Mouse (Mus musculus) limb, embryonic 13.5 days (tissue): ENCODE results near the gene Fxyd3. TPM values are rescaled to one million over a fixed set of nuclear protein-coding genes. Genes with fewer than 3 reads are reported as not detected.

Source experiments
- ATAC-seq: fragments of 200-750 bp; cut with Nextera tagmentation; 2 replicates; pipeline ENCODE4 v1.8.0; 2017; ENCODE audit warnings: low read depth, moderate number of reproducible peaks, moderate TSS enrichment; ENCODE audit not compliant: low FRiP score
- H3K27ac ChIP-seq: fragments of 300-500 bp; sonication (generic); 2 replicates; pipeline ENCODE4 v1.5.1; 2015; ENCODE audit warnings: inconsistent platforms, mild to moderate bottlenecking, moderate library complexity
- H3K27me3 ChIP-seq: fragments of 300-500 bp; sonication (generic); 2 replicates; pipeline ENCODE4 v1.6.1; 2015; ENCODE audit warnings: mild to moderate bottlenecking, inconsistent platforms
- H3K36me3 ChIP-seq: fragments of 300-500 bp; sonication (generic); 2 replicates; pipeline ENCODE4 v1.6.1; 2015; ENCODE audit warnings: inconsistent platforms, mild to moderate bottlenecking, moderate library complexity
- H3K4me1 ChIP-seq: fragments of 300-500 bp; sonication (generic); 2 replicates; pipeline ENCODE4 v1.6.1; 2015; ENCODE audit warnings: inconsistent platforms
- H3K4me2 ChIP-seq: fragments of 300-500 bp; sonication (generic); replicated peaks from 2 replicates; pipeline ENCODE4 v1.6.1; 2015; ENCODE audit warnings: inconsistent platforms, mild to moderate bottlenecking, moderate library complexity
- H3K4me3 ChIP-seq: fragments of 300-500 bp; sonication (generic); 2 replicates; pipeline ENCODE4 v1.5.1; 2015; ENCODE audit warnings: moderate library complexity, mild to moderate bottlenecking, inconsistent platforms
- H3K9ac ChIP-seq: fragments of 300-500 bp; sonication (generic); 2 replicates; pipeline ENCODE4 v1.6.1; 2015; ENCODE audit warnings: mild to moderate bottlenecking, inconsistent platforms
- H3K9me3 ChIP-seq: fragments of 300-500 bp; sonication (generic); 2 replicates; pipeline ENCODE4 v1.6.1; 2016; ENCODE audit warnings: inconsistent platforms
- WGBS: fragments of 180-500 bp; shearing (Covaris S2); methylation state at CpG from one replicate; pipeline ENCODE4 v1.1.7; 2015; 5-methylcytosine and 5-hydroxymethylcytosine counted together
- microRNA-seq: library from miRNA; unstranded; fragments of <30 nt; microRNA quantifications from one replicate; pipeline ENCODE4, GENCODE M21; 2016
- polyA plus RNA-seq: library from polyadenylated mRNA; unstranded; fragments of >200 nt; fragmentation: Nextera tagmentation; extraction: Ambion mirVana; gene quantifications from 2 replicates; pipeline ENCODE4 v1.2.1, GENCODE M21; 2015

Fxyd3 gene
- polyA plus RNA-seq, 1 experiment from 2014 or later = 34.8 TPM

GRCm38 (mm10) chr7:31039011-31039410, 37.5 kb downstream of the Fxyd3 start:
- Histone ChIP-seq H3K4me1 (peaks cover 14% of the 10 kb centered on the region), H3K9me3 (no peaks in the 10 kb centered on the region), H3K36me3 (no peaks in the 10 kb centered on the region), H3K4me2 (no peak overlapping the region), H3K27me3 (peaks cover 49% of the 10 kb centered on the region), H3K27ac (no peak overlapping the region), H3K4me3 (no peak overlapping the region), H3K9ac (no peak overlapping the region)
- no peak for ATAC-seq
- whole genome bisulfite sequencing = 83% methylated on average over 4 of the region's 4 CpGs

GRCm38 (mm10) chr7:31037675-31038074, 38.8 kb downstream of the Fxyd3 start:
- no peaks in the 10 kb centered on the region for H3K36me3 ChIP-seq
- no peak overlapping the region for H3K9ac ChIP-seq
- H3K4me2 ChIP-seq = no peak overlapping the region
- H3K27ac ChIP-seq = no peak overlapping the region
- no peaks in the 10 kb centered on the region for H3K9me3 ChIP-seq
- H3K4me1 ChIP-seq = peaks cover 14% of the 10 kb centered on the region
- H3K4me3 ChIP-seq = no peak overlapping the region
- H3K27me3 ChIP-seq = peaks cover 35% of the 10 kb centered on the region
- no peak for ATAC-seq
- 72% methylated on average over 2 of the region's 2 CpGs for WGBS

DNA sequence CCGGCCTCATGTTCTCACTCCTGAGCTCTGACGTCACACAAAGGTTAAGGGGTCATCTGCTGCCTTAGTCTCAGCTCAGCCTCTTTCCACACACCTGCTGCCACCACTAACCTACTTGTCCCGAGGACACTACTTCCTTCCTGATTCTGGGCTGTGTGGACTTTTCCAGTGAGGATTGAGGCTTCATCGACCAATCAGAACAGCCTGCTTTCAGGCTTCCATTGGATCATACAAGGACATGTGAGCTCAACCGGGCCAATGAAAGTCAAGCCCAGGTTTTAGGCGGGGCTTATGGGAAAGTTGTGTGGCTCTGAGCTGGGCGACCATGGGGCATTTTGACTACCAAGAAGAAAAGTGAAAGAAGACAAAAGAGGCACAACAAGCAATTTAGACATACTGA, 39.6 kb downstream of the Fxyd3 start:
- H3K4me2 ChIP-seq = no peak overlapping the region
- H3K27ac ChIP-seq = no peak overlapping the region
- H3K27me3 ChIP-seq = peaks cover 28% of the 10 kb centered on the region
- H3K36me3 ChIP-seq = no peaks in the 10 kb centered on the region
- no peak overlapping the region for H3K9ac ChIP-seq
- no peaks in the 10 kb centered on the region for H3K9me3 ChIP-seq
- ATAC-seq = no peak
- WGBS = 81% methylated on average over 7 of the region's 7 CpGs
- peaks cover 6% of the 10 kb centered on the region for H3K4me1 ChIP-seq
- H3K4me3 ChIP-seq = no peak overlapping the region

DNA sequence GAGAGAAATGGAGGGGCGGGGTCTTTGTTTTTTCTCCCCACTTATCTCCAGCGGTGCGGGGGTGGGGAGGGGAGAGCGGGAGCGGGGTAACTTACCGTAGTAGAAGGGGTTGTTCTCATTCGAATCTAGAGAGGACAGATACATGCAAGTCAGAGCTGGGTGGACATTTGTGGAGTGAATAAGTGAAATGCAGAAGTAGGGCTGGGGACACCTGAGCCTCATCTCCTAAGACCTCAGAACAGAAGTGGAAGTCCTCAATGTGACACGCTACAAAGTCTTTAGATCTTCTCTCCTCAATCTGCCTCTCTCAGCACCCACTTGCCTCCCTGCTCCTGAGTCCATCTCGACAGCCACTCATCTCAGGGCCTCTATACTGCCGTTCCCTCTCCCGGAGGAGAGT, 41.2 kb downstream of the Fxyd3 start:
- peaks cover 12% of the 10 kb centered on the region for H3K27me3 ChIP-seq
- WGBS = 83% methylated on average over 11 of the region's 11 CpGs
- no peak for ATAC-seq

GRCm38 (mm10) chr7:31034789-31035188, 41.7 kb downstream of the Fxyd3 start:
- 68% methylated on average over 11 of the region's 11 CpGs for WGBS
- no peaks in the 10 kb centered on the region for H3K4me1 ChIP-seq
- H3K36me3 ChIP-seq = no peaks in the 10 kb centered on the region
- no peak overlapping the region for H3K4me3 ChIP-seq
- no peak overlapping the region for H3K4me2 ChIP-seq
- H3K27me3 ChIP-seq = peaks cover 7% of the 10 kb centered on the region; the same call in 1 of the 2 replicates
- no peak for ATAC-seq
- no peak overlapping the region for H3K9ac ChIP-seq
- H3K9me3 ChIP-seq = no peaks in the 10 kb centered on the region
- no peak overlapping the region for H3K27ac ChIP-seq

More for the DNA sequence above, 41.2 kb downstream of the Fxyd3 start:
- H3K36me3 ChIP-seq = no peaks in the 10 kb centered on the region
- no peaks in the 10 kb centered on the region for H3K9me3 ChIP-seq
- H3K4me1 ChIP-seq = no peaks in the 10 kb centered on the region
- H3K27ac ChIP-seq = no peak overlapping the region
- no peak overlapping the region for H3K4me3 ChIP-seq
- H3K9ac ChIP-seq = no peak overlapping the region
- no peak overlapping the region for H3K4me2 ChIP-seq

GRCm38 (mm10) chr7:31033409-31034165, 42.9 kb downstream of the Fxyd3 start:
- no peak for ATAC-seq

DNA sequence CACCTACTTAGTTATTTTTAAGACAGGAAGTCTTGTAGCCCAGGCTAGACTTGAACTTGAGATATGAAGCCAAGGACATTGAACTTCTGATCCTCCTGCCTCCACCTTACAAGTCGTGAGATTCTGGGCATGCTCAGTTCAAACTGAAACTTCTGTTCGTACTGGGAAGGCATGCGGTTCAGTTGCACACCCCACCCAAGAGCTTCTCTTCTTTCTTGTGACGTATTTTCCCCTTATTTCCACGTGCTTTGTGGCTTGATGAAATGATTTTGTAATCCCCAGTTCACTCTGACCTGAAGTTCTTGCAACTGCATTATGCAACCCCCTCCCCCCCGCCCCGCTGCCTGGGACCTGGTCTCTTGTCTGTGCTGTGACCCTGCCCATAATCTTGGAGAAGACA, 44.8 kb downstream of the Fxyd3 start:
- WGBS = 79% methylated on average over 7 of the region's 7 CpGs
- Histone ChIP-seq H3K4me3 (no peak overlapping the region), H3K4me1 (no peaks in the 10 kb centered on the region), H3K27ac (no peak overlapping the region), H3K9me3 (no peaks in the 10 kb centered on the region), H3K36me3 (no peaks in the 10 kb centered on the region), H3K4me2 (no peak overlapping the region), H3K9ac (no peak overlapping the region), H3K27me3 (no peaks in the 10 kb centered on the region)
- ATAC-seq = no peak

More at GRCm38 (mm10) chr7:31033409-31034165, 42.9 kb downstream of the Fxyd3 start:
- Histone ChIP-seq H3K9me3 (no peaks in the 10 kb centered on the region), H3K36me3 (no peaks in the 10 kb centered on the region), H3K4me2 (no peak overlapping the region), H3K9ac (no peak overlapping the region), H3K27ac (no peak overlapping the region), H3K4me1 (no peaks in the 10 kb centered on the region), H3K4me3 (no peak overlapping the region), H3K27me3 (no peaks in the 10 kb centered on the region)
- 72% methylated on average over 9 of the region's 9 CpGs for whole genome bisulfite sequencing

DNA sequence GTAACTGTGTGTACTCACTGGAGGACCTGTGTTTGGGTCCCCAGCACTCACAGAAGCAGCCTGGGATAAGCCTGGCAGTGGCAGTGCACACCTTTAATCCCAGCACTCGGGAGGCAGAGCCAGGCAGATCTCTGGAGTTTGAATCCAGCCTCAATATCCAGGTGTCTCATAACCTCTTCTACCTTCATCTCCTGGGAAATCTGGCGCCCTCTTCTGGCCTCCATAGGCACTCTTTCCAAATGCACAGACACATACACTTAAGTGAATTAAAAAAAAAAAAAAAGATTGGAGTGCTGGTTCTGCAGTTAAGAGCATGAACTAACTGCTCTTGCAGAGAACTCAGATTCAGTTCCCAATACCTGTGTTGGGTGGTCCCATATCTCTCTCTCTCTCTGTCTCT, 45.8 kb downstream of the Fxyd3 start:
- no peaks in the 10 kb centered on the region for H3K9me3 ChIP-seq
- H3K4me2 ChIP-seq = no peak overlapping the region
- no peak for ATAC-seq
- no peak overlapping the region for H3K9ac ChIP-seq
- H3K27ac ChIP-seq = no peak overlapping the region
- no peaks in the 10 kb centered on the region for H3K36me3 ChIP-seq
- no peaks in the 10 kb centered on the region for H3K27me3 ChIP-seq
- H3K4me1 ChIP-seq = peaks cover 2% of the 10 kb centered on the region; the same call in 1 of the 2 replicates
- WGBS = 74% methylated on average over 2 of the region's 2 CpGs
- H3K4me3 ChIP-seq = no peak overlapping the region

DNA sequence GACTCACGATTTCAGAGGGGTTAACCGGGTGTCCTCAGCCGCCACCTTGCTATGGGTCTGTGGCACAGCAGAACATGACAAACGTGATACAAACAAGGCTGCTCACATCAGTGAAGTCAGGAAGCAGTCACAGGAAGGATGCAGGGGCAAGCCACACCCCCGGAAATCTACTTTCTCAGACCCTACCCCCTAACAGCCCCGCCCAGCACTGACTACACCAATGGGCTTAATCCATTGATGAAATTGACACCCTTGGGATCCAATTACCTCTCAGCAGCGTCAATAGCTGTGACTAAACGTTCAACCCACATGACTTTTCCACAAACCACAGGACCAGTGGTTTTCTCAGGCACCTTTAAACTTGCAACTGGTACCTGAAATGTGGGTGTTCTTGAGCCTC, 47.9 kb downstream of the Fxyd3 start:
- H3K27me3 ChIP-seq = no peaks in the 10 kb centered on the region
- H3K4me3 ChIP-seq = no peak overlapping the region
- no peaks in the 10 kb centered on the region for H3K9me3 ChIP-seq
- ATAC-seq = no peak
- no peaks in the 10 kb centered on the region for H3K36me3 ChIP-seq
- 75% methylated on average over 8 of the region's 8 CpGs for WGBS
- no peak overlapping the region for H3K27ac ChIP-seq
- no peak overlapping the region for H3K9ac ChIP-seq
- peaks cover 4% of the 10 kb centered on the region; the same call in 1 of the 2 replicates for H3K4me1 ChIP-seq
- H3K4me2 ChIP-seq = no peak overlapping the region

Small RNA genes lying within 50 kb of the gene (microRNA-seq; reads per million reads assigned to microRNA genes)
- not detected for gene Mir7050

Other genes starting within 250 kb of the Fxyd3 start
- not detected in 2 replicates for gene Ffar3, start 220.5 kb downstream of the Fxyd3 start, polyA plus RNA-seq
- gene Ffar1, start 215.1 kb downstream of the Fxyd3 start, polyA plus RNA-seq = not detected in 2 replicates
- 0.09 and 0.32 TPM in 2 replicates for gene Cd22, start 196.4 kb downstream of the Fxyd3 start, polyA plus RNA-seq
- 0.38 and 0.42 TPM in 2 replicates for gene Mag, start 161.8 kb downstream of the Fxyd3 start, polyA plus RNA-seq
- not detected in 2 replicates for gene Hamp2, start 152.0 kb downstream of the Fxyd3 start, polyA plus RNA-seq
- not detected in 2 replicates for gene Hamp, start 132.7 kb downstream of the Fxyd3 start, polyA plus RNA-seq
- gene Usf2, start 119.9 kb downstream of the Fxyd3 start, polyA plus RNA-seq = 27.9 and 28.7 TPM in 2 replicates
- gene Lsr, start 103.2 kb downstream of the Fxyd3 start, polyA plus RNA-seq = 25.4 and 25.9 TPM in 2 replicates
- 0.70 and 0.78 TPM in 2 replicates for gene Fam187b, start 102.9 kb downstream of the Fxyd3 start, polyA plus RNA-seq
- gene Fxyd5, start 34.2 kb downstream of the Fxyd3 start, polyA plus RNA-seq = 17.1 and 18.3 TPM in 2 replicates
- gene Fxyd7, start 25.2 kb downstream of the Fxyd3 start, polyA plus RNA-seq = 20.0 and 21.3 TPM in 2 replicates
- gene Fxyd1, start 19.5 kb downstream of the Fxyd3 start, polyA plus RNA-seq = 61.7 and 71.2 TPM in 2 replicates
- 0.59 and 0.67 TPM in 2 replicates for gene Lgi4, start 17.4 kb downstream of the Fxyd3 start, polyA plus RNA-seq
- gene Hpn, start 38.6 kb upstream of the Fxyd3 start, polyA plus RNA-seq = 3.0 and 3.2 TPM in 2 replicates
- 4.1 and 4.5 TPM in 2 replicates for gene Scn1b, start 50.3 kb upstream of the Fxyd3 start, polyA plus RNA-seq
- 79.8 and 83.2 TPM in 2 replicates for gene Gramd1a, start 79.2 kb upstream of the Fxyd3 start, polyA plus RNA-seq
- gene Scgb2b2, start 213.8 kb upstream of the Fxyd3 start, polyA plus RNA-seq = not detected in 2 replicates
- gene Scgb1b2, start 215.1 kb upstream of the Fxyd3 start, polyA plus RNA-seq = not detected in 2 replicates